Mouse (Mus musculus) gastrocnemius, postnatal 25 days (tissue): ENCODE data around the gene Dtx3. TPM values are rescaled to one million over a fixed set of nuclear protein-coding genes. Genes with fewer than 3 reads are reported as not detected.

Experiments used
- DNase-seq: peaks from one replicate; pipeline ENCODE4 v3.0.0; 2022
- total RNA-seq, 2 experiments: library from RNA; stranded (reverse); gene quantifications; 1 replicate in 1 of 2; 2 replicates in 1 of 2; pipeline ENCODE4 v1.2.3; 2021

The Dtx3 gene
- total RNA-seq, 2 experiments from 2014 or later, result 18.9 to 19.6 TPM

DNA sequence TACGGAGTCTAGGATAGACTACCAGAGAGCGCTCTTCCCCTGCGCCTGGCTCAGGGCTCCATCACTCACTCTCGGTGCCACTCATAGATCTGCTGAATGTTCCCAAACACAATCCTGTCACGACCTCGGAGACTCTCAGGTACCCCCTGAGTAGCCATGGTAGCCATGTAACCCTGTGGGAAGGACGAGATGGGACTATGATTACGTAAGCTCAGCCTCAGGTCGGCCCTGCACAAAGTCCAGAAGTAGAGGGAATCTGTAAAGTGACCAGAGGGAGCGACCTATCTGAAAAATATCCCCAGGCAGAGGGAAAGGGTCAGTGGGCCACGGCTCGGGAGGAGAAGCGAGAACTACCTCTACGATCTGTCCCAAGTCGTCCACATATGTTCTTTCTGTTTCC, 10.0 kb downstream of the Dtx3 start:
- no peak for DNase-seq

DNA sequence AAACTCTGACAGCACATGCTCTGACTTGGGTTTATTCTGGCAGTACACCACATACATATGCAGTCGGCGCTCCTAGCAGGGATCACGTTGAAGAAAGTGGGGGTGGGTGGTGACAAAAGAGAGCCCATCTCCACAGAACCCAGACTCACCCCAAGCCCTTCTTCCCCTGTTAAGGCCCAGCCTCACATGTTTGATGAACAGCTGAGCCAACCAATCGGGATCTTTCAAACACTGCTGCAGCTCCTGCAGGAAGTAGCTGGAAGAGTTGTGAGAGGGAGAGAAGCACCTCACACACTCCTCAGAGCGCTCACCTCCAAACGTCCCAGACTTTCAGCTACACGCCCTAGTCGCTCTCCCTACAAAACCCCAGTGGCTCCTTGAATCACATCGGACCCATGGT, 10.4 kb downstream of the Dtx3 start:
- no peak for DNase-seq

DNA sequence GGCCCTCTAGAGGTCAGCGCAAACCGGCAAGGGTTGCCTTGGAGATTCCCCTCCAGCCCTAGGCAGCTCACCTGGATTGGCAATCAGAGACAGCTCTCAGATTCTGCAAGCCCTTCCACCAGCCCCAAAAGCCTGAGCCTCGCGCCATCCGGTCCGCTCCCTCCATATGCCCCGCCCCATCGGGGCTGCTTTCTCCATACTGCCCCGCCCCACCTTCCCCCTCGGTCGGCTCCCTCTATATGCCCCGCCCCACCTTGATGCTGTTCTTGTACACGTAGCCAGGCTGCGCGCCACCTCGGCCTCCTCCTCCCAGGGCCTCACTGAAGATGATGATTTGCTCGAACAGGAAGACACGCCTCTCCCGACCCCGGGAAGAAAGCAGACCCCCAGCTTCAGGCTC, 11.8 kb downstream of the Dtx3 start:
- DNase-seq, result no peak

DNA sequence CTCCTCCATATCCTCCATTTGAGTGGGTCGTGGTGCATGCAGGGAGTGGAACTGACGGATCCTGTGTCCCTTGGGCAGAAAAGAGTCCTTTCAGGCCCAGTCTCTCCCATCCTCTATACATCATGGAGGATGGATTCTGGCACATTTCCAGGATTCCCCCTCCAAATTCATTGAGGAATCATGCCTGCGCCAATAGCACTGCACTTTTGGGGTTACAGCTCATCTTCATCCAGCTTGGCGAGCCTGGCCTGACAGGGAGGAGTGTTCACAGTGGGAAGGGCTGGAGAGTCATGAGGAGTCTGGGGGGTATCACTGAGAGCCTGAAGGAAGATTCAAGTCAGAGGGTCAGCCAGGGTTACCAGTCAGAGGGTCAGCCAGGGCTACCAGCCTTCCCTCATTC, 12.9 kb downstream of the Dtx3 start:
- DNase-seq, result no peak

DNA sequence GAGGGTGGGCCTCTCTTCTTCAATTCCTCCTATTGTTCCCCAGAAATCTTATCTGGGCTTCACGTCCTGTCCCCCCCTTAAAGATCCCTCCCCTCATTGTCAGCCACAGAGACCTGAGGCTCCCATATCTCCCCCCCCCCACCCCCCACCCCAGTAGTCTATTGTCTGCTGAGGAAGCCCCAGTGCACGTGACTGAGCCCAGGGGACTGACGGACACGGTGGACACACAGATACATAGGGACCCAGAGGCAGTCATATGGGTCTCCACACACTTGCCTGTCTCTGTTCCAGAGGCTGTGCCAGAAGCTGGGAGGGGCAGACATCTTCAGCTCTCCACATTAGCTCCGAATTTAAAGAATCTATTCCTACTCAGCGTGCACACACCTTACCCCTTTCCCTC, 14.0 kb downstream of the Dtx3 start:
- DNase-seq, result no peak

DNA sequence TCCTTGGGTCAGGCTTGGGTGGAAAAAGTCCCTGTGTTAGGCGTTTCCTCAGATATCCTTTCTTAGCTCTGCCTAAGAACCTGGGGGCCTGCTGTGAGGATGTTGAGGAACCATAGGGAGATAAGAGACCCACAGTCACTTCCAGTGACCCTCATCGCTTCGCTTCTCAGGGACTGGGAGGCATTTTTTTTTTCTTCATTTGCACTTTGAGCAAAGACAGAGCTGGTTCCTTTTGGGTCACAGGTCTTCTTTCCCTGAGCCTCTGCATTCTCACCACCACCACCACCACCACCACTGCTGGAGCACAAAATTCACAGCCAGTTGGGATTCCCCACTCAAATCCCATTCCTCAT, 14.9 kb downstream of the Dtx3 start:
- DNase-seq, result no peak

DNA sequence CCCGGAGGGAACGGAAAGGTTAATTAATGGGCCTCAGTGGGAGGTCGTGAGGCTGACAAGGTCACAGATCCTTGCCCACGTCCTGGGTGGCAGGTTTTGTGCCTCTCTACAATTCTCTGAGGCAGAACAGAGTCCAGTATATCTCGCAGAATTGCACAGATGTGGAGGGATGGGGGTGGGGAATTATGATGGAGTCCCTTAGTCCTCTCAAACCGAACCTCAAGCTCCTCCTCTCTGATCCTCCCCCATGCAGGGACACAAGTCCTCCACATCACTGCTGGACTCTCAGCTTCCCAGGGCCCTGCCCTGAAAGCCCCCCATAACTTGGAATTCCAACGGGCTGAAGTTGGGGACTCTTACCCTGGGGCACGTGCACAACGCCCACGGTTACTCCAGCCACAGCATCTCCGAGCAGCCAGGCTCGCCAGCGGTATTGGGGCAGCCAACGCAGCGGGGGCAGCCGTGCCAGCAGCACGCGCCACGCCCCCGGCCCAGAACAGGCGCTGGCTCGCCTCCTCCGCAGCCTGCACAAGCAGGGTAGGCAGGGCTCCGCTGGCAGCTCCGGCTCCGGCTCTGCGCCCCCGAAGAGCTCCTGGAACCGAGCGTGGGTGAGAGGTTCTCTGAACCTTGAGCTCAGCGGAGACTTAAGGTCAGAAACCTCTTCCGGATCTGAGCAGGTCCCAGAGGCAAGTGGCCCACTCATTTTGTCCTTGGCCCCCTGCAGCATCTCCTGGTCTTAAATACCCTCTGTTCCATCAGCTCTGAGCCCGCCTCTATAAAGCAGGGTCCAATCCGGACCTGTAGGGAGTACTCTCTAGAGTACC, 15.4 kb downstream of the Dtx3 start, which contains the start of gene Slc26a10:
Slc26a10 (minus strand) TSS at position 775 of the 824 bp plus-strand sequence.
- no peak for DNase-seq

DNA sequence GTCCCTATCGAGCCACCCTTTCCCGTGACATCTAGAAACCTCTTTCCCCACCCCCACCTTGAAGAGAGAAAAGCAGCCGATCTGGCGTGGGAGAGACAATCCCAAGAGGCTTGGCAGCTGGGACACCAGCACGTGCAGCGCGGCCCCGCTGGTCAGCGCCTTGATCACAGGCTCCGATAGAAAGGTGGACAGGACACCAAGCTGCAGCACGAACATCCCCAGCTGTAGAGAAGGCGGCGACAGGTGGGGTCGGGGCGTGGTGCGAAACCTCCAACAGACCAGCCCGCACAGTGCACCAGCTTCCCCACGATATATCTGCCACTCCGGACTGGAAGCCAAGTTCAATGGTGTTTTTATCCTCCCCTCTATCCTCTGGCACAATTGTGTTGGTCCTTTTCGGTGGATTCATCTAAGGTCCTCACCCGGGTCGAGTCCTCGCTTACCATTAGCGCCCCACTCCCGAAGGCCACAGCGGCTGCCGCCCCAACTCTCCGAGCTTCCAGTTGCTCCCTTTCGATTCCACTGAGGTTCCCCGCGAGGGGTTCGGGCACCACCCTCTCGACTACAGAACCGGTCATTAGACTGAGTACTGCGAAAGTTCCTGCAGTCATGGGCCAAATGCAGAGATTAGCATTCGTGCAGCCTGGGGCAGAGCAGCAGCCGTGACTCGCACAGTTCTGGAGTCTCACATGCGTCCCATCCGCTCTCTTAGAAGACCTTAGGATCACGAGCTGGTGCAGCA, 17.1 kb downstream of the Dtx3 start:
- DNase-seq, result no peak

DNA sequence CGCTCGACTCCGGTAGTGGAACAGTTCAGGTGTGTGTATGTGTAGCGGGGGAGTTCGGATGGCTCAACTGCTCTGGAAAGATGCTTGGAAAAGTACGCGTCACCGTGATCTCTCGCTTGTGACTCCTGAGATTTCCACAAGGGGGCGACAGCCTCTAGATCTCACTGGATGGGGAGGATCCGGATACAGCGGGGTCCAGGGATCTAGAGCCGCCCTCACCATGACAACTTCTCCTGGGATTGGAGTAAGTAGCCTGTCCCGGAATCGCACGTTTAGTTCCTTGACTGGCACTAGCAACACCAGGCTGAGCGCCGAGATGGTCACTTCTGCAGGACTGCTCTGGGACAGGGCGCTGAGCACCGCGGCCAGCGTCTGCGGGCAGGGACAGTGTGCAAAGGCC, 17.8 kb downstream of the Dtx3 start:
- no peak for DNase-seq

DNA sequence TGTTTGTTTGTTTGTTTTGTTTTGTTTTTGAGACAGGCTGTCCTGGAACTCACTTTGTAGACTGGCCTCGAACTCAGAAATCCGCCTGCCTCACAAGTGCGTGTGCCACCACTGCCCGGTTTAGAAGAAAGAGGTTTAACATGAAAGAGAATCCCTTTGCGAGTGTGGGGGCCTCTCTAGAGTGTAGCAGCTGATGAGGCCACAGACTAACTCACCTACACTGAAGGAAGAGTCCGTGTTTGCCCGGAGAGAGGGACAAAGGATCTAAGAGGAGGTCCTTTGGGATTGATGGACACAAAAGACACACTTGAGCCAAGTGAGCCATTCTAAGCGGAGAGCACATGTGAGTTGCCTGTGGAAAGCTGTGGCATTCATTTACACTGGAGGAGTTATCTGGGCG, 18.3 kb downstream of the Dtx3 start:
- no peak for DNase-seq

DNA sequence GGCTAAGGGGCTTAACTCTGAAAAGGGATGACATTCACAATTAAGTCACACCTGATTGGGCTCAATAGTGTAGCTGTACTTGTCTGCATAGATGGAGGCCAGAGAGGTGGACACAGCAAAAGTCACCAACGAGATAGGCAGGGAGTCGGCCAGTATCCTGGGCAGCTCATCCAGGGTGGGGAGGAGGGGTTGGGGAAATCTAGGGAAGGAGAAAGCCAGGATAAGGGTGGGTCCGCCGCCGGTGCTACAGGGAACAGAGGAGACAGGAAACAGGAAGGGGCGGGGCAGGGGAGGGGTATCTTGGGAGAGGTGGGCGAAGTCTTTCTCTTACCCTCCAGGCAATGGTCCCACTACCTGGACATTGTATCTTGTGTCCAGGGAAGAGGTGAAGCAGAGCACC, 18.8 kb downstream of the Dtx3 start:
- no peak for DNase-seq

DNA sequence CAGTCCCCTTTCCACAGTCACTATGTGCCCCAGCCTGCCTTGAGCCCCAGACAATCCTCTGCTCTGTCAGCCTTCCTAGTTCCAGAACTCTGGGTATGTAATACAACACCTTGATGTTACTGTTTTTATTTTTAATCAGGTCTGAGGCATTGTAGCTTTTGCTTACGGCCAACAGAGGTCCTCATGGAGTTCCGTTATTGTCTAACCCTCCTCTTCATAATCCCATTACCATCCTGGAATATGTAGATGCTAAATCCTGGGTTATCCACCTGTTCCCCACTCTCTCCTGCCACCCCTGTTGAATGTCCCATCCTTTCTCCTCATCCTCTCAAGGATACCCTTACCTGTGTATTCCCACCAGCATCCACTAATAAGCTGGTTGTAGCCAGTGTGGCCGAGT, 19.3 kb downstream of the Dtx3 start:
- DNase-seq, result no peak

DNA sequence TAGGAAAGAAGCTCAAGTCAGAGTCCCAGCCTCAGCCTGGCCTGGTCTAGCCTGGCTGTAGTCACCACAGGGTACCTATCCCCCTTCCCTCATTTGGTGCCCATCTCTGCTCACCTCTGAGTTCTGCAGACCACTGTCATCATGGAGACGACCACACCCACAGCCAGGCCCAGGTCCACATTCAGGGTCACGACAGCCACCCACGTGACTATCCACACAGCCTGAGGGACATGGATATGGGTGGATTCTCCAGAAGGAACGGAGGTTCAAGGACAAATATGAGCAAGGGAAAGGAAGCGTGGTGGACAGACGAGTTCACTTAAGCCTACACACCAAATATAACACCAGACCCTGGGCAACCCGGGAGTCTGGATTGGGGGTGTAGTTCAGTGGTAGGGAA, 21.4 kb downstream of the Dtx3 start:
- DNase-seq, result no peak

DNA sequence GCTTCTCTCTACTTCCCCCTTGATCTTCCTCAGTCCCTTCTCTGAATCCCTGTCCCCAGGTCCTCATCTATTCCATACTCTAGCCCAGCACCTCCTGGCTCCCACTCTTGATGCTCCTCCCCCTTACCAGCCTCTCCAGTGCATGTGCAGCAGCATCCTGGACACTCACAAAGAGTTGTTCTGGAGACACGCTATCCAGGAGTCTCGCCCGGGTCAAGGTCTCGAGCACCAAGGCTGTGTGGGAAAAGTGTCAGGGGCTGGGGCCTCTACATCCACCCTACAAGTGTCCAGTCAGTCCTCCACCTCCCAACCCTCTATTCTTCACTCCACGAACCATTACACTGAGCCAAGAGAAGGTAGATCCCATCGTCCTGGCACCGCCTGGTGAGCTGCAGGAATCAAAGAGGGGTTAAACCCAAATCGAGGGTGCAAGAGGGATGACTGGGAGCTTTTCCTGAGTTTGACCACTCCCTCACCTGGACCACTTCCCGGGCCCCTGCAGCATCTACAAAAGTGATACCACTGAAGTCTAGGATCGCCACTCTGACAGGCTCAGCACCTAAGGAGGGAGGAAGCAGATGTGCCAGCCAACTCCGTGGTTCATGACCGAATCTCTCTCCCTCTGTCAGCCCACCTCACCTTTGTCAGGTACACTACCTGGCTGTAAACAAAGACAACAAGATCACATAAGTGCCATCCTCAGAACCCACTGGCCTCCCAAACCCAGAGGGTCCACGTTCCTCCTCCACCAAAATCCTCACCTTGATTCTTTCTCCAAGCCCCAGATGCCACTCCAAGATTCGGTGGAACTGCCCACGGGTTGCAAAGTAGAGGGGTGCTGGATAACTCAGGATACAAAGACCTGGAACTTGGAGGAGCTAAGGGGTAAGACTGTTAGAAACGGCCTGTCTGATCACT, 22.1 kb downstream of the Dtx3 start:
- no peak for DNase-seq

DNA sequence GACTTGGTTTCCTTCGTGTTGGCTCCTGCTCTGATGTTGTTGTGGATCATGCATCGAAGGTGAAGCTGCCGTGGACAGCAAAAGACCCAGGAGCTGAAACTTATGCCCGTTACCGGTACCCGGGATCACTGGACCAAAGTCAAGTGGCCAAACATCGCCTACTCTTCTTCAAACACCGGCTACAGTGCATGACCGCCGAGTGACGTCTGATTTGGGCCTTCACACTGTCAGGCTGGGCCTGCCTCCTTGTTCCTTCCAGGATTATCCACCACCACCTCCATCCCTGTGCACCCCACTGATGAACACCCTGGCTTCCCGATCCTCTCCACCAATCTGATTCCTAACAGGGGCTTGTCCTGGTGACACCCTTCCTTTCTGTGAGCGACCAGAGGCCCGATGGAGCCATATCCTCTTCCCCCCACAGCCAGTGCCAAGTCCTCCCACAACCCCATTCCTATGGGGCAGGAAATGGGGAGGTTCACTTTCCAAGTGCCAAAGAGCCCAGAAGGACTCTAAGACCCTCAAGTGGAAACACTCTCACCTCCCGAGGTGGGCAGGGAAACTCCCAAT, 23.8 kb downstream of the Dtx3 start:
- DNase-seq, result no peak

DNA sequence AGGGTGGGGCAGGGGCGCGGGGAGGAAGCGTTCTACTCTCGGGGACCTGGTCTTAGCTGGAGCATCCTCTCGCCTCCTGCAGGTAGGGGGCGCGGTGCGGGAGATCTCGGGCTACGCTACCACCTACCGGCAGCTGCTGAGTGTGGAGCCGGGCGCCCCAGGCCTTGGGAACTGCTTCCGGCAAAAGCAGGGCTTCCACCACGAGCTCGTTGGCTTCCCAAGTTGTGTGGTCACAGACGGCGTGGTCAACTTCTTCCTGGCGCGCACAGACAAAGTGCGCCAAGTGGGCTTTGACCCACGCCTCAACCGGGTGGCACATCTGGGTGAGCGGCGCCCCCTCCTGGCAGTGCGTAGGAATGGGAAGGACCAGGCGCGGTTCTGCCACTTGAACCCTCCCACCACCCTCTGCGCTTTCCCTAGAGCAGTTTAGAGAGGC, 24.7 kb downstream of the Dtx3 start:
- DNase-seq, result no peak

DNA sequence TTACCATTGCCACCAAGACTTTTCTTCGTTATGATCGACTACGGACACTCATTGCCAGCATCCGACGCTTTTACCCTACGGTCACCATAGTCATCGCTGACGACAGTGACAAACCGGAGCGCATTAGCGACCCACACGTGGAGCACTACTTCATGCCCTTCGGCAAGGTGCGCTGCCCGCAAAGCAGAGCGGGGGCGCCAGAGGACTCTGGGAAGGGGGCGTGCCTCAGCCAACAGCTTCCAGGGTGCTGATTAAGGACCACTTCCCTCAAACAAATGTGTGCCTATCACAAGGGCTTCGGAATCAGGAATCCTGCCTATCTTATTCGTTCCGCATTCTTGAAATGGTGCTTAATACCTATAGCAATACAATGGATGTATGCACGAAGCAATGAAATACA, 25.5 kb downstream of the Dtx3 start:
- no peak for DNase-seq

DNA sequence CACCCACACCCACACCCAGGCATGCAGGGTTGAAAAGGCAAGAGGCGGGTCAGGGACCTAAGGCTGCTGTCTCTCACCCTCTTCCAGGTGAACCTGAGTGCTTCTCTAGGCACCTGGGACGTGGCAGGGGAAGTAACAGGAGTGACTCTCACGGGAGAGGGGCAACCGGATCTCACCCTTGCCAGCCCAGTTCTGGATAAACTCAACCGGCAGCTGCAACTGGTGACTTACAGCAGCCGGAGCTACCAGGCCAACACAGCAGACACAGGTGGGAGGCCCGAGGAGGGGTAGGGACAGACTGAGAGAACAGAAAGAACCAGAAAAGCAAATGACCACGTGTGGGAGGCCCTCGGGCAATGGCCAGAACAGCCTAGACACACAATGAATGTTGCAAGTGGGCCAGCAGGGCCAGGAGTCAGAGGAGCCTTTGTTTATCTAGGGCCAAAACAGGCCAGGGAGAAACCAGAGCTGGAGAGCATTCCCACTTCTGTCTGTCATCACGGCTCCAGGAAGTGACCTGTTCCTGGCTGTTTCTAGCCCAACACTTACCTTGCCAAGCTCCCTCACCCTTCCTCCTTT, 27.8 kb downstream of the Dtx3 start:
- no peak for DNase-seq

DNA sequence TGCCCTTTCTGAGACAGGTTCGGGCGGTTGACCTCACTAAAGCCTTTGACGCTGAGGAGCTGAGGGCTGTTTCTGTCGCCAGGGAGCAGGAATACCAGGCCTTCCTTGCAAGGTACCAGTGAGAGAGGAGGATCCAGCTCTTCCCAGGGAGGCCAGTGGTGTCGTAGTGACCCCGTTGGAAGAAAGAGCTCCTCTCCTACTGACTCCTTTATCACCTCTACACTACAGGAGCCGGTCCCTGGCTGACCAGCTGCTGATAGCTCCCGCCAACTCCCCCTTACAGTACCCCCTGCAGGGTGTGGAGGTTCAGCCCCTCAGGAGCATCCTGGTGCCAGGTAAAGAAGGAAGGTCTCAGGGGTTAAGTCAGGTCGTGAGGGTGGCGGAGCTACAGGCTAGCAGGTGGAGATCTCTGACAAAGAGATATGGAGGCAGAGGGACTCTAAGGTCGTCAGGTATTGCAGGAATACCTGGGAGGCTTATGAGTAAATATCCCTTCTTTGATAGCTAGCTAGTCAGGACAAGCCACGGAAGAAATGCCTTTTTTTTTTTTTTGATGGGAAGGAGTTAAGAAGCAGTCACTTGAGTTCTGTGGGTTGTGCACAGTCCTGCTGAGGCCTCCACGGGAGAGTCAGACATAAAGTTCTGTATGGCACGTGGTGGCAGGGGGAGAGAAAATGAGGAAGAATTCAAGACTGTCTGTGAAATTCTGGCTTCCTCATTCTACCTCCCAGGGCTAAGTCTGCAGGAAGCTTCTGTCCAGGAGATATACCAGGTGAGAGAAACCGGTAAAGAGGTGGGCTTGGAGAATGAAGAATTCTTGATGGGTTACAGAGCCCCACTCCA, 28.5 kb downstream of the Dtx3 start:
- no peak for DNase-seq

DNA sequence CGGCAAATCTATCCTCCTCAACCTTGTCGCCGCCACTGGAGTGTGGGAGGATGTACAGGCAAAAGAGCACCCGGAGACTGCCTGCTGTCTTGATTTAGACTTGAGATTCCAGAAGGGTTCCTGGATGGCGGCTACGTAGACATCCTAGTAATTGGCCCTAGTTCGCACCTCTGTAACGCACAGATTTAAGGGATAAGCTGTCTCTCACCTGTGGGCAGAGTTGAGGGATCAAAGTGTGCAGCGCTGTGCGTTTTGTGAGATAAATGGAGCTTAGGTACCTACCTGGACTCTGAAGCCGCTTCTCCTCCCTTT, 29.2 kb downstream of the Dtx3 start:
- no peak for DNase-seq
